Mouse (Mus musculus): ENCODE measurements around the gene Gm45716.

GRCm38 (mm10) chr11:90280069-90280468, 92.6 kb downstream of the Gm45716 start:
- TF ChIP-seq POLR2A (IDR thresholded peaks at IDR 0.05; ENCODE audit: control insufficient read depth, low read depth, low read length) (no peak), CTCF (IDR thresholded peaks at IDR 0.05; ENCODE audit: control insufficient read depth, insufficient read depth, insufficient replicate concordance, low read depth, low read length) (no peak)
